In genomic region chr10:75105099-75105461, GRCm38 (mm10) we compare ENCODE assay signal across 9 mouse cellular contexts. TPM values are rescaled to one million over a fixed set of nuclear protein-coding genes. Genes with fewer than 3 reads are reported as not detected.
DNase-seq lines count a peak whose midpoint lies in the region; ATAC-seq and TF ChIP-seq lines count a peak whose summit lies in the region.
"Had no signal": no experiment of that assay in that cellular context is flagged by ENCODE, and none has a peak within 500 bp of the region (broad histone marks: within the 10 kb centered on the region; RNA-seq: fewer than 3 reads in every experiment).

No protein-coding gene starts in this region.

- peaks cover 21% of the 10 kb centered on the region for H3K4me1 ChIP-seq in embryonic fibroblast, embryonic 13.5 days (ENCODE audit: control insufficient read depth, insufficient read depth, low read length)
- peaks cover 25% of the 10 kb centered on the region for H3K4me1 ChIP-seq in forebrain, embryonic 14.5 days (ENCODE audit: control insufficient read depth, insufficient read depth, low read length)

- no peak overlapping the region for H3K9ac ChIP-seq in forebrain, embryonic 14.5 days (ENCODE audit: low read length)

- no peak for TF ChIP-seq POLR2A in embryonic fibroblast, embryonic 13.5 days (IDR thresholded peaks at IDR 0.05; ENCODE audit: low read depth, low read length)

- H3K4me2 ChIP-seq in forebrain, embryonic 14.5 days (ENCODE audit: low read length): no peak overlapping the region

- DNase-seq in gastrocnemius, adult 2 months: no peak
- no peak for DNase-seq in gastrocnemius, postnatal 10 days
- DNase-seq in 416B (ENCODE audit: low read depth): peak; percentile 92
- peak; percentile 48 to 58 for DNase-seq in lung, postnatal 4 days
- DNase-seq in forebrain, embryonic 14.5 days (ENCODE audit: low spot score): no peak
- DNase-seq in yolk sac, embryonic 10.5 days (ENCODE audit: low spot score): no peak
- DNase-seq in frontal cortex, adult 2 months (ENCODE audit: extremely low spot score in 1 of 2, low spot score in 1 of 2): no peak
- DNase-seq: cerebellum, postnatal 25 days had no signal

- no peak overlapping the region for H3K4me3 ChIP-seq in gastrocnemius, adult 2 months
- no peak overlapping the region for H3K4me3 ChIP-seq in embryonic fibroblast, embryonic 13.5 days (ENCODE audit: insufficient read depth, low read length)
- H3K4me3 ChIP-seq in forebrain, embryonic 14.5 days (ENCODE audit: low read depth, low read length): no peak overlapping the region

- H3K27ac ChIP-seq in gastrocnemius, adult 2 months: peak overlapping the region; percentile 80
- peak overlapping the region; percentile 88 for H3K27ac ChIP-seq in embryonic fibroblast, embryonic 13.5 days (ENCODE audit: insufficient read depth, low read length)
- H3K27ac ChIP-seq in forebrain, embryonic 14.5 days (ENCODE audit: low read depth, low read length): no peak overlapping the region

- no peak for ATAC-seq in forebrain, embryonic 14.5 days

- H3K36me3 ChIP-seq in forebrain, embryonic 14.5 days (ENCODE audit: control insufficient read depth, insufficient read depth, low read length): no peaks in the 10 kb centered on the region

- intact Hi-C loops in gastrocnemius, adult 2 months (cut with DNase I): loop anchor here (5.0 kb wide), 1 partner anchor 42 kb away; no protein-coding TSS in a partner anchor

- H3K9me3 ChIP-seq in forebrain, embryonic 14.5 days (replicated peaks; ENCODE audit: control insufficient read depth, low read length): no peaks in the 10 kb centered on the region

- no peaks in the 10 kb centered on the region for H3K27me3 ChIP-seq in forebrain, embryonic 14.5 days (replicated peaks; ENCODE audit: control insufficient read depth, insufficient read depth, low read length)

- no peak for TF ChIP-seq CTCF in gastrocnemius, adult 2 months (IDR thresholded peaks at IDR 0.05)
- no peak for TF ChIP-seq CTCF in embryonic fibroblast, embryonic 13.5 days (IDR thresholded peaks at IDR 0.05; ENCODE audit: borderline replicate concordance, insufficient read depth, low read length)

- 68% methylated on average over 4 of the region's 4 CpGs for WGBS in forebrain, embryonic 14.5 days

RNA-seq across cellular contexts. Expression of gene Bcr, which starts 44.7 kb away (rescaled TPM):
- 1 to 10 TPM; 4.1 to 5.1 TPM for total RNA-seq in gastrocnemius, adult 2 months (2021)
- total RNA-seq in gastrocnemius, postnatal 10 days (2021): 1 to 10 TPM; 4.2 to 6.4 TPM
- 15.1 and 21.0 TPM in 2 replicates for polyA plus RNA-seq in embryonic fibroblast, embryonic 13.5 days (2011; ENCODE audit: insufficient read length, low read depth, missing spikeins)
- polyA plus RNA-seq in forebrain, embryonic 14.5 days (2014; fragmentation: Nextera tagmentation; extraction: Ambion mirVana): 12.6 and 12.8 TPM in 2 replicates
- polyA plus RNA-seq in frontal cortex, adult 2 months (2012; rRNA removed): 68.9 and 69.4 TPM in 2 replicates

Comparison
In these comparisons a context has a peak if more than half of its experiments do, and no peak if none do; other contexts are left out.
1. DNase-seq: peak in 416B (single experiment) and lung, postnatal 4 days (2 of 2); none in gastrocnemius, adult 2 months (single experiment), gastrocnemius, postnatal 10 days (single experiment), forebrain, embryonic 14.5 days (single experiment), yolk sac, embryonic 10.5 days (single experiment) and frontal cortex, adult 2 months (0 of 2).